Mouse (Mus musculus): ENCODE measurements around the gene Nfkbil1. TPM values are rescaled to one million over a fixed set of nuclear protein-coding genes. Genes with fewer than 3 reads are reported as not detected.

The Nfkbil1 gene
- polyA plus RNA-seq, 1 experiment from 2014 or later, result 11.8 TPM

DNA sequence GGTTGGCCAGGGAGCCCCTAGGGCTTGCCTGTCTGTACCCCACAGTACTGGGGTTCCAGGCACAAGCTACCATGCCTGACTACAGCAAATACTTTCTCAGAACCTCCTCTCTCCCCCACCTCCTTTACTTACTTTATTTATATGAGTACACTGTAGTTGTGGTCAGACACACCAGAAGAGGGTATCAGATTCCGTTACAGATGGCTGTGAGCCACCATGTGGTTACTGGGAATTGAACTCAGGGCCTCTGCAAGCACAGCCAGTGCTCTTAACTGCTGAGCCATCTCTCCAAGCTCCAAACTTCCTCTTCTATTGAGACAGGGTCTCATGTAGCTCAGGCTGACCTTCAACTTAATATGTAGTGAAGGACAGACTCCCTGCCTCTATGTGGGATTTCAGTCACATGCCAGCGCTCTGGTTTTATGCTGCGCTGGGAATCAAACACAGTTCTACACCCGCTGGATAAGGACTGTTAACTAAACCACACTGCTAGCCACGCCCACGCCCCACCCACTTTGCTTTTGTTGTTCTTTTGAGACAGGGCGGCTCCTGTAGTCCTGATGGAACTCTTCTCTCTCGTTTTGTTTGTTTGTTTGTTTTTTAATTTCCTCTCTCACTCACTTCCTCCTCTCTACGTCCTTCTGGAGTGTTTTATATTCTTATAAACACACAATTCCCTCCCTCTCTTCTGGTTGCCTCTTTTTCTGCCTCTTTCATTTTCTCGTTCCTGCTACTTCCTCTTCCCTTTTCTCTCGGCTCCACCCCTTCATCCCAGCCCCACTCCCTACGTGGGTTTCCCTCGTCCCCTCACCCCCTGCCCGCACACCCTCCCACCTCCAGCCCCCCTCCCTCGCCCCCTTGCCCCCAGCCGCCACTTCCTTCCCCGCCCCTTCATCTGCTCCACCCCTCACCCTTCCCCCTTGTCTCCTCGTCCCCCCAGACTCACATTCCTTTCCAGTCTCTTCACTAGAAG is 49.7 kb downstream of the Nfkbil1 start:
- 2% methylated on average over 16 of the region's 18 CpGs for WGBS
- H3K9ac ChIP-seq, result peak overlapping the region; percentile 7; the same call in 1 of the 2 replicates

DNA sequence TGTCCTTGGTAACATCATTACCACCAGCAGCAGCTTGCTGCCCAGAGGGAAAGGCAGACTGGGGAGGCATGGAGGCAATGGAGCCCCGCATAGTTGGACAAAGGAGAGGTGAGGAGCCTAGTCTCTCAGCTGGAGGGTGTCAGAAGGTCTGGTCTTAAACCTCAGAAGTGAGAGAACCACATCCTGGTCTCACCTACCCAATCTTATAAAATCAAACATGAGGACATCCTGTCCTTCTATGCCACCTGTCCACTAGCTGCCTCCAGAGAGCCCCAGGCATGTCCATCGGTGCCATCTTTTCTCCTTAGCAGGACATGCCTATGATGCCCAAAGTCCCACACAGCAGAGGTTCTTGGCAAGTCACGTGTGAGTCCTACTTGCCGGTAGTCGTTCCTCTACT is 55.5 kb downstream of the Nfkbil1 start:
- no peak for ATAC-seq (ENCODE audit: insufficient number of reproducible peaks, low FRiP score, low TSS enrichment, low read depth)
- Histone ChIP-seq H3K4me1 (no peaks in the 10 kb centered on the region), H3K4me2 (no peak overlapping the region), H3K27ac (no peak overlapping the region), H3K36me3 (no peaks in the 10 kb centered on the region), H3K27me3 (no peaks in the 10 kb centered on the region), H3K9ac (no peak overlapping the region), H3K9me3 (no peaks in the 10 kb centered on the region), H3K4me3 (no peak overlapping the region)
- WGBS, result 85% methylated on average over 5 of the region's 5 CpGs

More for the DNA sequence above, 49.7 kb downstream of the Nfkbil1 start:
- Histone ChIP-seq H3K36me3 (no peaks in the 10 kb centered on the region), H3K27ac (peak overlapping the region; percentile 85), H3K27me3 (no peaks in the 10 kb centered on the region), H3K9me3 (no peaks in the 10 kb centered on the region), H3K4me3 (peak overlapping the region; percentile 42), H3K4me1 (peaks cover 9% of the 10 kb centered on the region), H3K4me2 (peak overlapping the region; percentile 53)
- peak; percentile 53; the same call in 1 of the 2 replicates for ATAC-seq (ENCODE audit: insufficient number of reproducible peaks, low FRiP score, low TSS enrichment, low read depth)

DNA sequence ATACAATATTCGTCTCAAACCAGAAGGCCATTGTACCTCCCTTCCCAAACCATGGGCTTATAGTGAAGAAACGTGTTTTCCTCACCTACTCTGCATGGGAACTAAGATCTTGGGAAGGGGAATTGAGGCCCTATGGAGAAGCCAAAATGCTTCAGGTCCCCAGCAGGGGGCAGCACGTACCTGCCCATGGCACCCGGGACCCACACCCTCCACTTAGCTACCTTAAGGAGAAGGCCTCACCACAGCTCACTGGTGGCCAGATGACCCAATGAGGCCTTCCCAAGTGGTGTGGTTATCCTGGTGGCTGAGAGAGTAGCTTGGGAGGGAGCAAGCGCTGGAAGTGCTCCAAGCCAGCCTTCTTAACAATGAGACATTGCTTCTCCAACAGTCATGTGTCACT is 57.1 kb downstream of the Nfkbil1 start:
- Histone ChIP-seq H3K27ac (no peak overlapping the region), H3K9me3 (no peaks in the 10 kb centered on the region), H3K36me3 (no peaks in the 10 kb centered on the region), H3K9ac (no peak overlapping the region), H3K4me1 (0 out of 2 replicates have a peak, but pooled peaks cover 9% of the 10 kb centered on the region), H3K4me3 (no peak overlapping the region), H3K4me2 (no peak overlapping the region), H3K27me3 (no peaks in the 10 kb centered on the region)
- ATAC-seq (ENCODE audit: insufficient number of reproducible peaks, low FRiP score, low TSS enrichment, low read depth), result no peak; the same call in 1 of the 2 replicates
- WGBS, result 6% methylated on average over 5 of the region's 5 CpGs

DNA sequence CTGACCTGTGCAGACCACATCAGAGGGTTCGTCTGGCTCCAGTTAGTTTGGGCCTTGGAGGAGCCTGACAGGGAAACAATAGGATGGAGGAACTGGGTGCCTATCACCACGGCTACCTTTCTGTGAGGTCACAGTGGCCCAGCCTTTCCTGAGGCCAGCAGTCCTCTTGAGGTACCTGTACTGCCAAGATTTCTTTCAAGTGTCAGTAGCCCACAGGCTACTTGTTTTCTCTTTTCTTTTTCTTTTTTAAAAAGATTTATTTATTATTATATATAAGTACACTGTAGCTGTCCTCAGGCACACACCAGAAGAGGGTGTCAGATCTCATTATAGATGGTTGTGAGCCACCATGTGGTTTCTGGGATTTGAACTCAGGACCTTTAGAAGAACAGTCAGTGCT is 59.6 kb downstream of the Nfkbil1 start, which contains the start of gene Aif1:
TSS of gene Aif1 (minus strand) at position 101 of the 400 bp plus-strand sequence.
- H3K4me2 ChIP-seq, result no peak within 1 kb of the TSS
- no peaks in the 10 kb centered on the region for H3K36me3 ChIP-seq
- H3K4me3 ChIP-seq, result no peak within 1 kb of the TSS
- H3K4me1 ChIP-seq, result 0 out of 2 replicates have a peak, but pooled peaks cover 11% of the 10 kb centered on the region
- no peak for ATAC-seq (ENCODE audit: insufficient number of reproducible peaks, low FRiP score, low TSS enrichment, low read depth)
- no peaks in the 10 kb centered on the region for H3K9me3 ChIP-seq
- no peak within 1 kb of the TSS for H3K9ac ChIP-seq
- no peak within 1 kb of the TSS for H3K27ac ChIP-seq
- H3K27me3 ChIP-seq, result no peaks in the 10 kb centered on the region
- WGBS, result 71% methylated on average over 2 of the region's 2 CpGs

DNA sequence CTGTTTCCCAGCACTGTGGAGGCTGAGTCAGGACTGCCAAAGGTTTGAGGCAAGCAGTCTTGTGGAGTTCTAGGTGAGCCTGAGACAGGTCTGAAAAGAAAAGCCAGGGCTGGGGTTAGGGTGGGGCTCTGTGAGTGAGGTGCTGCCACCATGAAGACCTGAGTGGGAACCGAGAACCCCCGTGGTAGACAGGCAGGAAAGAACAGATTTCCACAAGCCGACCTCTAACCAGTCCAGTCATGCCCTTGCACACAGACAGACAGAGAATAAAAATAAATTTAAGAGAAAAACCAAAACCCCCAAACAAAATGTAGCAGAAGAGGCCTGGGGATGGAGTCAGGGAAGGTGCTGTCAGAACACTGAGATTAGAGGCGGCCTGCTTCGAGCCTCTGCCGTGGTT is 60.2 kb downstream of the Nfkbil1 start:
- Histone ChIP-seq H3K27me3 (no peaks in the 10 kb centered on the region), H3K36me3 (no peaks in the 10 kb centered on the region), H3K9ac (no peak overlapping the region), H3K4me3 (no peak overlapping the region), H3K4me1 (0 out of 2 replicates have a peak, but pooled peaks cover 11% of the 10 kb centered on the region), H3K9me3 (no peaks in the 10 kb centered on the region), H3K4me2 (no peak overlapping the region), H3K27ac (no peak overlapping the region)
- no peak for ATAC-seq (ENCODE audit: insufficient number of reproducible peaks, low FRiP score, low TSS enrichment, low read depth)
- WGBS, result 77% methylated on average over 6 of the region's 6 CpGs

DNA sequence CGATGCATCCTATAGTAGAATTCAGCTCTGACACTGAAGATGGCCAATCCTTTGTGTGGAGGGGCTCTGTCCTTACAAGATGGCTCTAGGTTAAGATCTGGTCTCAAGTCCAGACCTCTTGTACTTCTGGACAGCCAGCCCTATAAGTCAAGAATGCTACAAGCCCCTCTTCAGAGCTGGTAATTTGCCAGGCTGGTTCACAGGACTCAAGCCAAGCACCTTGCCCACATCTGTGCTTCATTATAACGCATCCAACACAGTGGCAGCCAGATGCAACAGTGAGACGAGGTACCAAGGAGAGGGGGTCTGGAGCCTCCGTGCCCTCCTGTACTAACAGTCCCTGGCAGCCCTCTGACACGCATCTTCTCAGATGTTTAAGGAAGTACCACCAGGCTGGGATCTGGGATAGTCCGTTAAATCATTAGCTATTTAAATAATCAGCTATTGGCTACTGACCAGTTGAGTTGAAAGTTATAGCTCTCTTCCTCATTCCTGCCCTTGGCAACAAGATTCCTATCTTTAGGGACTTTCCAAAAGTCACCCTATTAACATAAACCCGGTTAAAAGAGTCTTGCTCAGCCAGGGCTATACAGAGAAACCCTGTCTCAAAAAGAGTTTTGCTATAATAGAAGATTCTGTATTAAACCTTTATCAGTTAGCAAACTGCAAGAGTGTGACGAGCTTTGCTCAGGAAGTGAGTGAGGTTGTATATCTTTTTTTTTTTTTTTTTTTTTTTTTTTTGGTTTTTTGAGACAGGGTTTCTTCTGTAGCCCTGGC is 61.2 kb downstream of the Nfkbil1 start:
- WGBS, result 30% methylated on average over 8 of the region's 8 CpGs
- H3K4me1 ChIP-seq, result 0 out of 2 replicates have a peak, but pooled peaks cover 11% of the 10 kb centered on the region
- H3K4me3 ChIP-seq, result no peak overlapping the region
- ATAC-seq (ENCODE audit: insufficient number of reproducible peaks, low FRiP score, low TSS enrichment, low read depth), result no peak
- H3K27me3 ChIP-seq, result no peaks in the 10 kb centered on the region
- no peak overlapping the region for H3K9ac ChIP-seq
- no peaks in the 10 kb centered on the region for H3K9me3 ChIP-seq
- peak overlapping the region; percentile 18; the same call in 1 of the 2 replicates for H3K27ac ChIP-seq
- no peaks in the 10 kb centered on the region for H3K36me3 ChIP-seq
- H3K4me2 ChIP-seq, result no peak overlapping the region

DNA sequence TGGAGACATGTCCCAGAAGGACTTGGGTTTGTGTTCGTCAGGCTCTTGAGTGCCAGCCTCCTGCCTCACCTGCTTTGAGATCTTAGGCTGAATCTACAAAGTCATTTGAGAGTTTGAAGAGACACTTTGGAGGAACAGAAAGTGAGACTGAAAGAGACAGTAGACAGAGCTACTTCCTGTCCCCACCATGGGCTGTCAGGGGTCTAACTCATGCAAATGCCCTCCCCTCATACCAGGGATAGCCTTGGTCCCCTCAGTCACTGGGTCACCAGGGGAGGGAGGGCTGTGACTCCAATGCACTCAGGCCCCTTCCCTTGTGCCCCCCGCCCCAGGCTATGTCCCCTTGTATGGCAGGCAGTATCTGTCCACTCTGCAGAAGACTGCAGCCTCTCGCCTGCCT is 62.3 kb downstream of the Nfkbil1 start:
- Histone ChIP-seq H3K36me3 (no peaks in the 10 kb centered on the region), H3K9ac (no peak overlapping the region), H3K4me2 (no peak overlapping the region), H3K27me3 (no peaks in the 10 kb centered on the region), H3K4me3 (no peak overlapping the region), H3K27ac (peak overlapping the region; percentile 18; the same call in 1 of the 2 replicates), H3K9me3 (no peaks in the 10 kb centered on the region), H3K4me1 (0 out of 2 replicates have a peak, but pooled peaks cover 11% of the 10 kb centered on the region)
- WGBS, result 61% methylated on average over 3 of the region's 3 CpGs
- ATAC-seq (ENCODE audit: insufficient number of reproducible peaks, low FRiP score, low TSS enrichment, low read depth), result no peak

DNA sequence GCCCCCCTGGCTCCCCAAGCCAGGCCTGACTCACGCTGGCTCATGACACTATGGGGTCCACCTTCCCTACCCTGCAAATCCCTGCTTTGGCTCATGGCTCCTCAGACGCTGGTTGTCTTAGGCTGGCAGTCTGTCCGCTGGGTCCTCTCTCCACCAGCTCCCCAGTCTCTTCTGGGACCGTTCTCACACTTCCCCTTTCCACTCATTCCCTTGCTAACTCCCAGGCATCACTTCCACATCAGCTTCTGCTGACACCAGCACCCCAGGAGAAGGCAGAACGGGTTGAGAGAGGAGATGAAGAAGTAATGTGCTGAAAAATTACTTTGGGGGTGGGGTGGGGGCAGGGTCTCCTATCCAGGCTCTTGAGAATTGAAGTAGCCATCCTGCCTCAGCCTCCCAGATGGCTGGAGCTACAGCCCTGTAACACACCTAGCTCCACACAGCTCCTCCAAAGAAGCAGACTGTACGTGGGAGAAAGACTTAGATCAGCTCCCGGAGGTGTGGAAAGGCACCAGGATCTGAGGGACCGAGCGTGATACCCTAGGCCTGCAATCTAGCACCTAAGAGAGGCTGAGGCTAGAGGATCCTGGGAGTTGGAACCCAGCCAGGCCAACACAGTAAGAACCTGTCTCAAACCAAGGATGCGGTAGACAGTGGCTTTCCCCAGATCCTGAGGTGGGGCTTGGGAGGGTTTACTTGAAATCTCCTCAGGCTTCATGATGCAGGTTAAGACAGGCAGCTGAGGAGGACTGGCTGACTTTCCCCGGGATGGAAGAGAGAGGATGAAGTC is 63.0 kb downstream of the Nfkbil1 start:
- H3K4me2 ChIP-seq, result no peak overlapping the region
- ATAC-seq (ENCODE audit: insufficient number of reproducible peaks, low FRiP score, low TSS enrichment, low read depth), result no peak
- no peak overlapping the region for H3K4me3 ChIP-seq
- H3K27ac ChIP-seq, result peak overlapping the region; percentile 33; the same call in 1 of the 2 replicates
- no peaks in the 10 kb centered on the region for H3K27me3 ChIP-seq
- H3K4me1 ChIP-seq, result 0 out of 2 replicates have a peak, but pooled peaks cover 11% of the 10 kb centered on the region
- 61% methylated on average over 11 of the region's 11 CpGs for WGBS
- H3K9me3 ChIP-seq, result no peaks in the 10 kb centered on the region
- no peak overlapping the region for H3K9ac ChIP-seq
- no peaks in the 10 kb centered on the region for H3K36me3 ChIP-seq

Small RNA genes within 50 kb of the gene (microRNA-seq; reads per million reads assigned to microRNA genes)
- not detected for gene Mir6973a
- gene Mir6974, result not detected
- gene Mir6975, result 1.4 reads per million
- not detected for gene Mir8094

Other genes with a start within 250 kb of the Nfkbil1 start
- 94.4 and 95.1 TPM in 2 replicates for gene Vars, start 234.8 kb downstream of the Nfkbil1 start, polyA plus RNA-seq (2015; fragmentation: Nextera tagmentation; extraction: Ambion mirVana)
- 0.18 and 0.20 TPM in 2 replicates for gene Vwa7, start 219.2 kb downstream of the Nfkbil1 start, polyA plus RNA-seq (2015; fragmentation: Nextera tagmentation; extraction: Ambion mirVana)
- gene Sapcd1, start 207.8 kb downstream of the Nfkbil1 start, polyA plus RNA-seq (2015; fragmentation: Nextera tagmentation; extraction: Ambion mirVana), result 8.9 and 9.4 TPM in 2 replicates
- 3.0 and 3.5 TPM in 2 replicates for gene Msh5, start 189.0 kb downstream of the Nfkbil1 start, polyA plus RNA-seq (2015; fragmentation: Nextera tagmentation; extraction: Ambion mirVana)
- gene Clic1, start 185.8 kb downstream of the Nfkbil1 start, polyA plus RNA-seq (2015; fragmentation: Nextera tagmentation; extraction: Ambion mirVana), result 351 and 363 TPM in 2 replicates
- gene Ddah2, start 176.8 kb downstream of the Nfkbil1 start, polyA plus RNA-seq (2015; fragmentation: Nextera tagmentation; extraction: Ambion mirVana), result 321 and 336 TPM in 2 replicates
- gene Ly6g6c, start 170.4 kb downstream of the Nfkbil1 start, polyA plus RNA-seq (2015; fragmentation: Nextera tagmentation; extraction: Ambion mirVana), result 181 and 203 TPM in 2 replicates
- 1.0 and 1.4 TPM in 2 replicates for gene Mpig6b, start 169.6 kb downstream of the Nfkbil1 start, polyA plus RNA-seq (2015; fragmentation: Nextera tagmentation; extraction: Ambion mirVana)
- 50.6 and 53.7 TPM in 2 replicates for gene Ly6g6e, start 158.9 kb downstream of the Nfkbil1 start, polyA plus RNA-seq (2015; fragmentation: Nextera tagmentation; extraction: Ambion mirVana)
- gene Ly6g6d, start 157.7 kb downstream of the Nfkbil1 start, polyA plus RNA-seq (2015; fragmentation: Nextera tagmentation; extraction: Ambion mirVana), result 1.1 and 2.4 TPM in 2 replicates
- 0.13 and 0.20 TPM in 2 replicates for gene Ly6g6f, start 150.2 kb downstream of the Nfkbil1 start, polyA plus RNA-seq (2015; fragmentation: Nextera tagmentation; extraction: Ambion mirVana)
- 101 and 112 TPM in 2 replicates for gene Abhd16a, start 146.5 kb downstream of the Nfkbil1 start, polyA plus RNA-seq (2015; fragmentation: Nextera tagmentation; extraction: Ambion mirVana)
- not detected in 2 replicates for gene Ly6g5c, start 127.5 kb downstream of the Nfkbil1 start, polyA plus RNA-seq (2015; fragmentation: Nextera tagmentation; extraction: Ambion mirVana)
- gene Ly6g5b, start 120.4 kb downstream of the Nfkbil1 start, polyA plus RNA-seq (2015; fragmentation: Nextera tagmentation; extraction: Ambion mirVana), result 0.78 and 0.99 TPM in 2 replicates
- 16.8 and 17.4 TPM in 2 replicates for gene Gpank1, start 114.3 kb downstream of the Nfkbil1 start, polyA plus RNA-seq (2015; fragmentation: Nextera tagmentation; extraction: Ambion mirVana)
- 293 and 297 TPM in 2 replicates for gene Csnk2b, start 113.7 kb downstream of the Nfkbil1 start, polyA plus RNA-seq (2015; fragmentation: Nextera tagmentation; extraction: Ambion mirVana)
- gene D17H6S53E, start 109.4 kb downstream of the Nfkbil1 start, polyA plus RNA-seq (2015; fragmentation: Nextera tagmentation; extraction: Ambion mirVana), result 10.5 and 11.2 TPM in 2 replicates
- gene Apom, start 103.7 kb downstream of the Nfkbil1 start, polyA plus RNA-seq (2015; fragmentation: Nextera tagmentation; extraction: Ambion mirVana), result 0.52 and 2.0 TPM in 2 replicates
- 49.6 and 51.8 TPM in 2 replicates for gene Bag6, start 100.6 kb downstream of the Nfkbil1 start, polyA plus RNA-seq (2015; fragmentation: Nextera tagmentation; extraction: Ambion mirVana)
- 142 and 147 TPM in 2 replicates for gene Prrc2a, start 70.9 kb downstream of the Nfkbil1 start, polyA plus RNA-seq (2015; fragmentation: Nextera tagmentation; extraction: Ambion mirVana)
- gene Aif1, start 59.7 kb downstream of the Nfkbil1 start, polyA plus RNA-seq (2015; fragmentation: Nextera tagmentation; extraction: Ambion mirVana), result 14.6 and 18.6 TPM in 2 replicates
- 25.8 and 27.5 TPM in 2 replicates for gene Lst1, start 47.4 kb downstream of the Nfkbil1 start, polyA plus RNA-seq (2015; fragmentation: Nextera tagmentation; extraction: Ambion mirVana)
- 1.0 and 1.2 TPM in 2 replicates for gene Ltb, start 41.4 kb downstream of the Nfkbil1 start, polyA plus RNA-seq (2015; fragmentation: Nextera tagmentation; extraction: Ambion mirVana)
- 0.64 and 0.82 TPM in 2 replicates for gene Tnf, start 33.8 kb downstream of the Nfkbil1 start, polyA plus RNA-seq (2015; fragmentation: Nextera tagmentation; extraction: Ambion mirVana)
- 0.37 TPM in 1 of 2 replicates, not detected in the other for gene Lta, start 30.4 kb downstream of the Nfkbil1 start, polyA plus RNA-seq (2015; fragmentation: Nextera tagmentation; extraction: Ambion mirVana)
- gene Gm16181, start 15.0 kb downstream of the Nfkbil1 start, polyA plus RNA-seq (2015; fragmentation: Nextera tagmentation; extraction: Ambion mirVana), result 0.41 and 0.77 TPM in 2 replicates
- 3.7 and 3.8 TPM in 2 replicates for gene Atp6v1g2, start 2.1 kb downstream of the Nfkbil1 start, polyA plus RNA-seq (2015; fragmentation: Nextera tagmentation; extraction: Ambion mirVana)
- gene Ddx39b, start 6.0 kb upstream of the Nfkbil1 start, polyA plus RNA-seq (2015; fragmentation: Nextera tagmentation; extraction: Ambion mirVana), result 401 and 418 TPM in 2 replicates
- 84.7 and 93.0 TPM in 2 replicates for gene H2-D1, start 26.9 kb upstream of the Nfkbil1 start, polyA plus RNA-seq (2015; fragmentation: Nextera tagmentation; extraction: Ambion mirVana)
- gene H2-Q1, start 84.6 kb upstream of the Nfkbil1 start, polyA plus RNA-seq (2015; fragmentation: Nextera tagmentation; extraction: Ambion mirVana), result not detected in 2 replicates
- 0.20 and 0.29 TPM in 2 replicates for gene H2-Q2, start 106.5 kb upstream of the Nfkbil1 start, polyA plus RNA-seq (2015; fragmentation: Nextera tagmentation; extraction: Ambion mirVana)
- 3.2 and 4.3 TPM in 2 replicates for gene H2-Q4, start 143.8 kb upstream of the Nfkbil1 start, polyA plus RNA-seq (2015; fragmentation: Nextera tagmentation; extraction: Ambion mirVana)
- gene H2-Q6, start 189.1 kb upstream of the Nfkbil1 start, polyA plus RNA-seq (2015; fragmentation: Nextera tagmentation; extraction: Ambion mirVana), result 0.35 and 0.46 TPM in 2 replicates
- 3.1 and 3.3 TPM in 2 replicates for gene H2-Q7, start 203.4 kb upstream of the Nfkbil1 start, polyA plus RNA-seq (2015; fragmentation: Nextera tagmentation; extraction: Ambion mirVana)
- 0.65 and 1.2 TPM in 2 replicates for gene H2-Q10, start 234.3 kb upstream of the Nfkbil1 start, polyA plus RNA-seq (2015; fragmentation: Nextera tagmentation; extraction: Ambion mirVana)